15 mouse cellular contexts compared by ENCODE assay signal in the genomic region with DNA sequence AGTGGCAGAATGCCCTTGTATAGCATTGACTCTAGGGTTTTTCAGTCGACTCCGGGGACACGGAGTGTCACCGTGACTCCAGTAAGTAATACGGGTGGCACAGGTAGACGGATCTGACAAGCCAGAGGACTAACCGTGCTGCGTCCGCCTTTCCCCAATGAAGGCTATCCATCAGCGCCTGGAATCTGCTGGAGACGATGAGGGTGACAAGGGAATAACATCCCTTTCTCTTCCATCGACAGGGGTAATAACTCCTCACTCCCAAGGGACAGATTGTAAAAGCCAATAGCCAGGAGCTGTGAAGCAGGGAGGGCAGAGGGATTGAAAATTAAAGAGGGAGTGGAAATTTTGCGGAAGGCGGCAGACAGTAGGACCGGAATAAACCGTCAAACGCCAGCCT.
"Had no signal": no experiment of that assay in that cellular context is flagged by ENCODE, and none has a peak within 500 bp of the region (broad histone marks: within the 10 kb centered on the region; RNA-seq: fewer than 3 reads in every experiment).

No protein-coding gene starts in this region.

- H3K4me1 ChIP-seq: limb, embryonic 15.5 days; liver, embryonic 12.5 days had no signal

- H3K4me3 ChIP-seq: left cerebral cortex, adult 2 months; limb, embryonic 15.5 days; liver, embryonic 12.5 days; midbrain, embryonic 13.5 days; myocyte had no signal

- H3K9me3 ChIP-seq: limb, embryonic 15.5 days; liver, embryonic 12.5 days had no signal

- H3K36me3 ChIP-seq: limb, embryonic 15.5 days; liver, embryonic 12.5 days; midbrain, embryonic 13.5 days had no signal

- H3K4me2 ChIP-seq: limb, embryonic 15.5 days; liver, embryonic 12.5 days; lung, embryonic 14.5 days had no signal

- ATAC-seq: liver, embryonic 12.5 days; midbrain, embryonic 13.5 days had no signal

- DNase-seq: kidney, adult 18-20 months; kidney, postnatal 14 days; lung, embryonic 14.5 days; lung, postnatal 10 days; lung, postnatal 4 days; retina, postnatal 1 day; right cerebral cortex, postnatal 4 days; spleen, adult 18-20 months; thymus, adult 18-20 months; thymus, postnatal 14 days had no signal

- H3K27me3 ChIP-seq: liver, embryonic 12.5 days had no signal

- H3K27ac ChIP-seq: left cerebral cortex, adult 2 months; limb, embryonic 15.5 days; liver, embryonic 12.5 days; midbrain, embryonic 13.5 days had no signal

- H3K9ac ChIP-seq: limb, embryonic 15.5 days; liver, embryonic 12.5 days; lung, embryonic 14.5 days; midbrain, embryonic 13.5 days had no signal
